Mouse (Mus musculus): ENCODE data around the gene Lim2. TPM values are rescaled to one million over a fixed set of nuclear protein-coding genes. Genes with fewer than 3 reads are reported as not detected.

Gene Lim2
- 0.03 and 0.06 TPM in 2 replicates for polyA plus RNA-seq (2012; rRNA removed)

GRCm38 (mm10) chr7:43427406-43427805, at the start of gene Lim2:
Gene Lim2 (plus strand): TSS chr7:43427670.

GRCm38 (mm10) chr7:43408131-43408553, 19.3 kb upstream of the Lim2 start, which contains the start of gene Siglecg:
Gene Siglecg (plus strand): TSS chr7:43408204.

GRCm38 (mm10) chr7:43436341-43437255, 9.1 kb downstream of the Lim2 start, which contains the start of gene Nkg7:
Gene Nkg7 (plus strand): TSS chr7:43437073.

GRCm38 (mm10) chr7:43440482-43440881, 13.0 kb downstream of the Lim2 start, which contains the start of gene Cldnd2:
Gene Cldnd2 (plus strand): TSS chr7:43440782.

GRCm38 (mm10) chr7:43443917-43444293, 16.4 kb downstream of the Lim2 start, which contains the start of the genes Etfb and Gm45233:
Gene Etfb (plus strand): TSS chr7:43444083.
Gene Gm45233 (plus strand): TSS chr7:43444128.

GRCm38 (mm10) chr7:43462851-43463250, 35.4 kb downstream of the Lim2 start, which contains the start of gene Vsig10l:
Gene Vsig10l (plus strand): TSS chr7:43463151.

Other genes starting within 250 kb of the Lim2 start
- gene Zfp715, start 114.4 kb upstream of the Lim2 start, polyA plus RNA-seq (2012; rRNA removed): 3.4 and 4.5 TPM in 2 replicates
- 1.8 and 2.6 TPM in 2 replicates for gene Siglecf, start 76.3 kb upstream of the Lim2 start, polyA plus RNA-seq (2012; rRNA removed)
- gene Siglecg, start 19.5 kb upstream of the Lim2 start, polyA plus RNA-seq (2012; rRNA removed): 0.63 and 0.76 TPM in 2 replicates
- 2.4 and 4.1 TPM in 2 replicates for gene Nkg7, start 9.4 kb downstream of the Lim2 start, polyA plus RNA-seq (2012; rRNA removed)
- gene Cldnd2, start 13.1 kb downstream of the Lim2 start, polyA plus RNA-seq (2012; rRNA removed): not detected in 2 replicates
- 127 and 139 TPM in 2 replicates for gene Etfb, start 16.4 kb downstream of the Lim2 start, polyA plus RNA-seq (2012; rRNA removed)
- gene Gm45233, start 16.5 kb downstream of the Lim2 start, polyA plus RNA-seq (2012; rRNA removed): 0.12 and 0.28 TPM in 2 replicates
- 0.43 and 0.80 TPM in 2 replicates for gene Vsig10l, start 35.5 kb downstream of the Lim2 start, polyA plus RNA-seq (2012; rRNA removed)
- 0.03 and 0.09 TPM in 2 replicates for gene Iglon5, start 62.4 kb downstream of the Lim2 start, polyA plus RNA-seq (2012; rRNA removed)
- gene 4931406B18Rik, start 78.3 kb downstream of the Lim2 start, polyA plus RNA-seq (2012; rRNA removed): not detected in 2 replicates
- 0.93 and 1.2 TPM in 2 replicates for gene Cd33, start 116.8 kb downstream of the Lim2 start, polyA plus RNA-seq (2012; rRNA removed)
- gene Zfp658, start 134.6 kb downstream of the Lim2 start, polyA plus RNA-seq (2012; rRNA removed): 0.29 and 0.36 TPM in 2 replicates
- 0.72 and 0.96 TPM in 2 replicates for gene Zfp719, start 151.9 kb downstream of the Lim2 start, polyA plus RNA-seq (2012; rRNA removed)
- gene Zfp819, start 179.5 kb downstream of the Lim2 start, polyA plus RNA-seq (2012; rRNA removed): 0.02 TPM in 1 of 2 replicates, not detected in the other
- gene Ceacam18, start 207.0 kb downstream of the Lim2 start, polyA plus RNA-seq (2012; rRNA removed): not detected in 2 replicates
- gene Siglece, start 232.5 kb downstream of the Lim2 start, polyA plus RNA-seq (2012; rRNA removed): 1.2 and 2.0 TPM in 2 replicates
- gene Ctu1, start 244.3 kb downstream of the Lim2 start, polyA plus RNA-seq (2012; rRNA removed): 2.7 and 3.1 TPM in 2 replicates